Mouse (Mus musculus) stomach, postnatal 0 days (tissue): ENCODE data around the gene Tpgs1.

ENCODE experiments used
- CTCF ChIP-seq: IDR thresholded peaks from 2 replicates; pipeline ENCODE4 v1.5.1; 2016; ENCODE audit warnings: antibody characterized with exemption, low read depth, mild to moderate bottlenecking, moderate library complexity
- EP300 ChIP-seq: optimal IDR thresholded peaks from 2 replicates; pipeline ENCODE3; 2016; ENCODE audit warnings: antibody characterized with exemption

GRCm38 (mm10) chr10:79713163-79713562, 44.0 kb downstream of the Tpgs1 start:
- no peak for TF ChIP-seq CTCF
- TF ChIP-seq EP300 = no peak
